Mouse (Mus musculus): ENCODE results near the gene Tomm5. TPM values are rescaled to one million over a fixed set of nuclear protein-coding genes. Genes with fewer than 3 reads are reported as not detected.

Gene Tomm5
- polyA plus RNA-seq (2012; rRNA removed): 38.2 and 45.7 TPM in 2 replicates

DNA sequence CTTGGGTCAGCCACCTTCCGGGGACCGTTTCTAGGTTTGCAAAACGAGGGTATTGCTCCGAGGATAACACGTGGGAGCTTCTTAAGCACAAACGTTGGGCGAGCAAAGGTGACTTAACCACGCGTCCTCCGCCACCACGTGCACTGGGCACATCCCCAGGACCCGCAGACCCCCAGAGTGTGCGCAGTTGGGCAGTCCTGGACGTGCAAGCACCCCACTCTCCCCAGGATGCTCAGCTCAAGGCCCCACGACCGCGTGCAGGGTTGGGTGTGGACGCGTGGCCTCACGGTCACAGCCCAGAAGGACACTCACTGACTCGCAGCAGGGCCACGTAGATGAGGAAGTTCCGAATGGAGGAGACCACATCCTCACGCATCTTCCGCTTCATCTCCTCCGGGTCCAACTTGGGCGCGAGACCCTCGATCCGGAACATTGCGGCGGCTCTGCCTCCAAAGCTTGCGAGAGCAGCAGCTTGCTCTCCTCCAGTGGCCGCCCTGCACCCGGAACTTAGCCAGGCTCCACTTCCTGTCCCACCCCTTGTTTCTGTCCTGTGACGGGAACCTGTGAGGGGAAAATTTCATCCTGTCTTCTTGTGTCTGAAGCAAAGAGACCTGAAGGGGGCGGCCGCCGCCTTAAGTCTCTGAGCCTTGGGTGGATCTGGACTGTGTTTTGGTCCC is at the start of gene Tomm5:
Gene Tomm5 (minus strand): TSS at position 514 of the 677 bp plus-strand sequence.
- TF ChIP-seq POLR2A (IDR thresholded peaks at IDR 0.05; ENCODE audit: low read depth, low read length) (peak; percentile 77), CTCF (IDR thresholded peaks at IDR 0.05; ENCODE audit: extremely low read depth, insufficient read length, insufficient replicate concordance, low read depth, low read length) (peak; percentile 85; the same call in 1 of the 2 replicates)
- H3K4me3 ChIP-seq (ENCODE audit: low read depth, low read length): peak within 1 kb of the TSS; percentile 98
- no peaks in the 10 kb centered on the region for H3K27me3 ChIP-seq (ENCODE audit: control insufficient read depth, insufficient read depth, low read length)
- H3K27ac ChIP-seq (ENCODE audit: insufficient read depth, low read depth, low read length): peak within 1 kb of the TSS; percentile 41
- H3K36me3 ChIP-seq (ENCODE audit: control insufficient read depth, insufficient read depth, low read length): peaks cover 18% of the 10 kb centered on the region
- peaks cover 10% of the 10 kb centered on the region for H3K4me1 ChIP-seq (ENCODE audit: control insufficient read depth, insufficient read depth, insufficient read length, low read length)
- under 1% methylated on average over 39 of the region's 39 CpGs for WGBS

GRCm38 (mm10) chr4:45156433-45156832 is 48.5 kb upstream of the Tomm5 start:
- no peak overlapping the region for H3K27ac ChIP-seq (ENCODE audit: insufficient read depth, low read depth, low read length)
- TF ChIP-seq POLR2A (IDR thresholded peaks at IDR 0.05; ENCODE audit: low read depth, low read length): no peak
- TF ChIP-seq CTCF (IDR thresholded peaks at IDR 0.05; ENCODE audit: extremely low read depth, insufficient read length, insufficient replicate concordance, low read depth, low read length): no peak
- WGBS: 65% methylated on average over 3 of the region's 3 CpGs

GRCm38 (mm10) chr4:45143005-45143404 is 35.1 kb upstream of the Tomm5 start:
- 75% methylated on average over 8 of the region's 8 CpGs for WGBS
- no peaks in the 10 kb centered on the region for H3K4me1 ChIP-seq (ENCODE audit: control insufficient read depth, insufficient read depth, insufficient read length, low read length)
- TF ChIP-seq POLR2A (IDR thresholded peaks at IDR 0.05; ENCODE audit: low read depth, low read length): no peak
- no peak for TF ChIP-seq CTCF (IDR thresholded peaks at IDR 0.05; ENCODE audit: extremely low read depth, insufficient read length, insufficient replicate concordance, low read depth, low read length)
- H3K4me3 ChIP-seq (ENCODE audit: low read depth, low read length): no peak overlapping the region
- no peak overlapping the region for H3K27ac ChIP-seq (ENCODE audit: insufficient read depth, low read depth, low read length)
- H3K27me3 ChIP-seq (ENCODE audit: control insufficient read depth, insufficient read depth, low read length): no peaks in the 10 kb centered on the region
- H3K36me3 ChIP-seq (ENCODE audit: control insufficient read depth, insufficient read depth, low read length): no peaks in the 10 kb centered on the region

More at GRCm38 (mm10) chr4:45156433-45156832, 48.5 kb upstream of the Tomm5 start:
- no peaks in the 10 kb centered on the region for H3K27me3 ChIP-seq (ENCODE audit: control insufficient read depth, insufficient read depth, low read length)
- no peaks in the 10 kb centered on the region for H3K36me3 ChIP-seq (ENCODE audit: control insufficient read depth, insufficient read depth, low read length)
- H3K4me3 ChIP-seq (ENCODE audit: low read depth, low read length): no peak overlapping the region
- no peaks in the 10 kb centered on the region for H3K4me1 ChIP-seq (ENCODE audit: control insufficient read depth, insufficient read depth, insufficient read length, low read length)

DNA sequence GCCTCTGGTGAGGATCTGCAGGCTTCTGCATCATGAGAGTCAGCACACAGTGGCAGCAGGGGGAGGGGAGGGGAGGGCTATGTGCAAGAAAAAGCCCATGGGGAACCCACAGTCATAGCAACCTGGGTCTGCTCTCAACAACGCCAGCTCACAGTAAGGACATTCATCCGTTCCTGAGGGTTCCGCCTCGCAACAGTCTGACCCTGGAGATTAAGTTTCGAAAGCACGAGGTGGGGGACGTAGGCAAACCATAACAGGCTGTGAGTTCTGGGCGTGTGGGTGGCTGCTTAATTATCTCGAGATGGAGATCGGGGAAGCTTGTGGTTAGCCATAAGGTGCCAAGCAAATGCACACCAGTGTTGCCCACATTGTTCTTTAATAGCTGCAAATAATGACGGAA is 34.5 kb upstream of the Tomm5 start:
- Histone ChIP-seq H3K4me3 (ENCODE audit: low read depth, low read length) (no peak overlapping the region), H3K27me3 (ENCODE audit: control insufficient read depth, insufficient read depth, low read length) (no peaks in the 10 kb centered on the region), H3K4me1 (ENCODE audit: control insufficient read depth, insufficient read depth, insufficient read length, low read length) (no peaks in the 10 kb centered on the region), H3K27ac (ENCODE audit: insufficient read depth, low read depth, low read length) (no peak overlapping the region), H3K36me3 (ENCODE audit: control insufficient read depth, insufficient read depth, low read length) (no peaks in the 10 kb centered on the region)
- TF ChIP-seq CTCF (IDR thresholded peaks at IDR 0.05; ENCODE audit: extremely low read depth, insufficient read length, insufficient replicate concordance, low read depth, low read length): no peak
- 45% methylated on average over 11 of the region's 11 CpGs for WGBS

DNA sequence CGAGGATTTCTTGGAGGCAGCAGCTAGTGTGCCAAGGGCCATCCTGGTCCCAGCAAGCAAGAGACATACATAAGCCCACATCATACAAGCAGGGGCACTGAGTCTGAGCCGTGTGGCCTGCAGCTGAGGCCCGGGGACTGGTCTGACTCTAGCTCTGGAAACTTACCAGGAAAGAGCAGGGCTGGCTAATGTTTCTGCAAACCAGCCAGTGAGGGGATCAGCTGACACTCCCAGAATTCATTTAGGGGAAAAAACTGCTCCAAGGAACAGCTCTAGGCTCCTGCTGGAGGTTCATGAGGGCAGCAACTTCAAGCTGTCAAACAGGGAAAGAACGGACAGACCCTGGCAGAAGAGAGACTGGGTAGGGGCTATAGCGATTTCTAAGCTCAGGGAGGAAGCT is 33.9 kb upstream of the Tomm5 start:
- Histone ChIP-seq H3K4me1 (ENCODE audit: control insufficient read depth, insufficient read depth, insufficient read length, low read length) (no peaks in the 10 kb centered on the region), H3K4me3 (ENCODE audit: low read depth, low read length) (no peak overlapping the region), H3K27ac (ENCODE audit: insufficient read depth, low read depth, low read length) (no peak overlapping the region), H3K27me3 (ENCODE audit: control insufficient read depth, insufficient read depth, low read length) (no peaks in the 10 kb centered on the region), H3K36me3 (ENCODE audit: control insufficient read depth, insufficient read depth, low read length) (no peaks in the 10 kb centered on the region)
- 66% methylated on average over 5 of the region's 5 CpGs for WGBS
- no peak for TF ChIP-seq POLR2A (IDR thresholded peaks at IDR 0.05; ENCODE audit: low read depth, low read length)
- no peak for TF ChIP-seq CTCF (IDR thresholded peaks at IDR 0.05; ENCODE audit: extremely low read depth, insufficient read length, insufficient replicate concordance, low read depth, low read length)

- H3K27ac ChIP-seq (ENCODE audit: insufficient read depth, low read depth, low read length): no peak overlapping the region
- H3K4me1 ChIP-seq (ENCODE audit: control insufficient read depth, insufficient read depth, insufficient read length, low read length): no peaks in the 10 kb centered on the region
- WGBS: 24% methylated on average over 4 of the region's 4 CpGs
- H3K36me3 ChIP-seq (ENCODE audit: control insufficient read depth, insufficient read depth, low read length): no peaks in the 10 kb centered on the region
- no peaks in the 10 kb centered on the region; the same call in 1 of the 2 replicates for H3K27me3 ChIP-seq (ENCODE audit: control insufficient read depth, insufficient read depth, low read length)
- TF ChIP-seq CTCF (IDR thresholded peaks at IDR 0.05; ENCODE audit: extremely low read depth, insufficient read length, insufficient replicate concordance, low read depth, low read length) (no peak), POLR2A (IDR thresholded peaks at IDR 0.05; ENCODE audit: low read depth, low read length) (no peak)
- H3K4me3 ChIP-seq (ENCODE audit: low read depth, low read length): no peak overlapping the region
Measured at GRCm38 (mm10) chr4:45137636-45138035, 29.7 kb upstream of the Tomm5 start.

DNA sequence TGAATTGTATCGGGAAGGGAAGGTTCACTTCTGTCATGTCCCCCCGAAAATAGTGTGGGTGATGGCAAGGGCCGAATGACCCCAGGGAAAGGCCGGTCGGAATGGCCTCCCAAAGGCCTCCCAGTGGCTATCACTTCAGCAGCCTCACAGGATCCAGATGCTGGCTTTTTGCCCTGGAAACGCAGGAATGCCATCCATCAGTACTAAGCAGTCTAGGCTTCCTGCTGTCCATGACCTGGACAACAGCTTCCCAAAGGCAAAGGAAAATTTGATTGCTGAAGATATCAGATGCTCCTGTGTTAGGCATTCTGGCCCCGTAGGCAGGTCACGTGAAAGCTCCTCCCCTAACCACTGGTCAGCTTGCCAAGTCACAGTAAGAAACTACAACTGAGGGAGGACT is 26.6 kb upstream of the Tomm5 start:
- TF ChIP-seq CTCF (IDR thresholded peaks at IDR 0.05; ENCODE audit: extremely low read depth, insufficient read length, insufficient replicate concordance, low read depth, low read length) (no peak), POLR2A (IDR thresholded peaks at IDR 0.05; ENCODE audit: low read depth, low read length) (no peak)
- Histone ChIP-seq H3K4me3 (ENCODE audit: low read depth, low read length) (no peak overlapping the region), H3K27me3 (ENCODE audit: control insufficient read depth, insufficient read depth, low read length) (no peaks in the 10 kb centered on the region; the same call in 1 of the 2 replicates), H3K36me3 (ENCODE audit: control insufficient read depth, insufficient read depth, low read length) (no peaks in the 10 kb centered on the region), H3K4me1 (ENCODE audit: control insufficient read depth, insufficient read depth, insufficient read length, low read length) (no peaks in the 10 kb centered on the region), H3K27ac (ENCODE audit: insufficient read depth, low read depth, low read length) (no peak overlapping the region)
- WGBS: 71% methylated on average over 8 of the region's 8 CpGs

All from small intestine, adult 2 months (tissue).